19 mouse cellular contexts compared by ENCODE assay signal in the genomic region with DNA sequence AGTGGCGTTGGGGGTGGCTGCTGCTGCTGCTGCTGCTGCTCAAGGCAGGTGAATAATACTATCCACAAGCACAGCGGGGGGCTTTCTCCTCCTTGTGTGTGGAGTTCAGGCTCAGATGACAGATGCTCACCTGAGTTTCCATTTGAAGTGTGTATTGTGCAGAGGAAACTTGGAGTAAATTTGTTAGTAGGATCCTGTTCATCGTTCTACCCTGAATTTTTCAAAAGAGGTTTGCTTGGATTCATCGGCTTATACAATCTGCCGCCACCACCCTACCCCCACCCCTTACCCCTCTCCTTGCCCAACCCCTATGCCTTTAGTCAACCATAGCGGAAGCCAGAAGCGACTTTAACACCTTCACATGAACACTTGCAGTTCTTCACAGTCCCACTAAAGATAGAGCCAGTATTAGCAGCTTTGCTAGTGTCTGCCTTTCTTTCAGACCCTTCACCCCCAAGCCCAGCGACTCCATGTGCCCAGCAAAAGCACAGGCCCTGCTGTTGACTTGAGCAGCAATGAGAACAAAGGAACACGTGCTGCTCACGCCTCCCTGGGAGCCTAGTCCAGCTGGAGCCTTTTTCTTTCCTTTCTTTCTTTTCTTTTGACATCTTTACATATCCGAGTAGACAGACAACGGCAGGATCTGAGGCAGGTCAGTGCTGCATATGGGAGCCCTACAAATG. TPM values are rescaled to one million over a fixed set of nuclear protein-coding genes. Genes with fewer than 3 reads are reported as not detected.
DNase-seq lines count a peak whose midpoint lies in the region; ATAC-seq and TF ChIP-seq lines count a peak whose summit lies in the region.
"Had no signal": no experiment of that assay in that cellular context is flagged by ENCODE, and none has a peak within 500 bp of the region (broad histone marks: within the 10 kb centered on the region; RNA-seq: fewer than 3 reads in every experiment).

No protein-coding gene starts in this region.

- H3K4me2 ChIP-seq in forebrain, embryonic 16.5 days (ENCODE audit: low read length) = no peak overlapping the region
- H3K4me2 ChIP-seq: embryonic facial prominence, embryonic 15.5 days; limb, embryonic 12.5 days; liver, embryonic 13.5 days; lung, embryonic 15.5 days had no signal

- 70% methylated on average over 12 of the region's 12 CpGs for WGBS in heart, embryonic 10.5 days
- whole genome bisulfite sequencing in forebrain, embryonic 16.5 days = 39% methylated on average over 12 of the region's 12 CpGs

- H3K4me1 ChIP-seq in heart, embryonic 10.5 days = peaks cover 17% of the 10 kb centered on the region
- H3K4me1 ChIP-seq in forebrain, embryonic 16.5 days (replicated peaks; ENCODE audit: control insufficient read depth, insufficient read depth, low read length) = peaks cover 5% of the 10 kb centered on the region

- no peak overlapping the region for H3K4me3 ChIP-seq in heart, embryonic 10.5 days
- H3K4me3 ChIP-seq in layer of hippocampus, adult 2 months = no peak overlapping the region
- H3K4me3 ChIP-seq in forebrain, embryonic 16.5 days (replicated peaks; ENCODE audit: low read length) = no peak overlapping the region
- H3K4me3 ChIP-seq: embryonic facial prominence, embryonic 15.5 days; limb, embryonic 12.5 days; liver, embryonic 13.5 days; lung, embryonic 15.5 days; megakaryocyte, embryonic 14.5 days had no signal

- no peak overlapping the region for H3K9ac ChIP-seq in forebrain, embryonic 16.5 days (replicated peaks; ENCODE audit: low read depth, low read length)
- H3K9ac ChIP-seq: embryonic facial prominence, embryonic 15.5 days; limb, embryonic 12.5 days; liver, embryonic 13.5 days; lung, embryonic 15.5 days had no signal

- TF ChIP-seq CTCF in layer of hippocampus, adult 2 months (conservative IDR thresholded peaks at IDR 0.05) = no peak

- H3K36me3 ChIP-seq in heart, embryonic 10.5 days = no peaks in the 10 kb centered on the region
- no peaks in the 10 kb centered on the region for H3K36me3 ChIP-seq in forebrain, embryonic 16.5 days (ENCODE audit: control insufficient read depth, insufficient read depth)
- H3K36me3 ChIP-seq: embryonic facial prominence, embryonic 15.5 days; limb, embryonic 12.5 days; liver, embryonic 13.5 days; lung, embryonic 15.5 days had no signal

- no peak for ATAC-seq in forebrain, embryonic 16.5 days

- DNase-seq in heart, embryonic 10.5 days (ENCODE audit: low spot score) = no peak
- no peak for DNase-seq in heart, postnatal 36 days
- no peak for DNase-seq in layer of hippocampus, adult 2 months (ENCODE audit: low spot score in 2 of 2)
- DNase-seq in layer of hippocampus, postnatal 14 days (ENCODE audit: low spot score in 2 of 2) = no peak
- DNase-seq in embryo, embryonic 11 days = peak; percentile 43
- DNase-seq in thymus, adult 18-20 months = no peak
- no peak for DNase-seq in right cerebral cortex, postnatal 4 days
- DNase-seq: adrenal gland, postnatal 10 days; cerebellum, adult 18-20 months; gastrocnemius, postnatal 14 days; kidney, adult 18-20 months; liver, embryonic 13.5 days; right cerebral cortex, adult 18-20 months had no signal

- 0 out of 2 replicates have a peak, but pooled peaks cover 4% of the 10 kb centered on the region for H3K27me3 ChIP-seq in heart, embryonic 10.5 days (ENCODE audit: insufficient read depth, poor library complexity, severe bottlenecking)
- no peaks in the 10 kb centered on the region for H3K27me3 ChIP-seq in forebrain, embryonic 16.5 days (replicated peaks; ENCODE audit: control insufficient read depth, insufficient read depth, low read length)
- H3K27me3 ChIP-seq: embryonic facial prominence, embryonic 15.5 days; limb, embryonic 12.5 days; liver, embryonic 13.5 days; lung, embryonic 15.5 days had no signal

- no peaks in the 10 kb centered on the region for H3K9me3 ChIP-seq in heart, embryonic 10.5 days
- no peaks in the 10 kb centered on the region for H3K9me3 ChIP-seq in forebrain, embryonic 16.5 days (ENCODE audit: control insufficient read depth, low read length)
- H3K9me3 ChIP-seq: embryonic facial prominence, embryonic 15.5 days; limb, embryonic 12.5 days; liver, embryonic 13.5 days; lung, embryonic 15.5 days; megakaryocyte, embryonic 14.5 days had no signal

- intact Hi-C loops in heart, postnatal 36 days (cut with DNase I) = no loop called here

- peak overlapping the region; percentile 13; the same call in 1 of the 2 replicates for H3K27ac ChIP-seq in heart, embryonic 10.5 days
- peak overlapping the region; percentile 37; the same call in 1 of the 2 replicates for H3K27ac ChIP-seq in layer of hippocampus, adult 2 months
- H3K27ac ChIP-seq in forebrain, embryonic 16.5 days (ENCODE audit: low read length) = 0 out of 2 replicates have a peak overlapping the region, but pooled peaks have one; percentile 29
- H3K27ac ChIP-seq: embryonic facial prominence, embryonic 15.5 days; limb, embryonic 12.5 days; liver, embryonic 13.5 days; lung, embryonic 15.5 days had no signal

RNA-seq across cellular contexts. Expression of gene Tgfa, which starts 16.2 kb away (rescaled TPM):
- polyA plus RNA-seq in heart, embryonic 10.5 days (2016; fragmentation: Nextera tagmentation; extraction: Ambion mirVana) = 3.2 and 3.7 TPM in 2 replicates
- 1 to 10 TPM; 1.1 to 1.4 TPM for total RNA-seq in heart, postnatal 36 days (2021)
- total RNA-seq in layer of hippocampus, adult 2 months (2021) = 10 to 100 TPM; 28.3 to 32.0 TPM
- 10 to 100 TPM; 38.1 to 42.4 TPM for total RNA-seq in layer of hippocampus, postnatal 14 days (2021)
- 14.6 and 19.7 TPM in 2 replicates for polyA plus RNA-seq in forebrain, embryonic 16.5 days (2015; fragmentation: Nextera tagmentation; extraction: Ambion mirVana)
- total RNA-seq: CH12.LX had no signal

Comparison
In these comparisons a context has a peak if more than half of its experiments do, and no peak if none do; other contexts are left out.
1. RNA of gene Tgfa, which starts 16.2 kb away (total RNA-seq): 38.1 to 42.4 TPM in layer of hippocampus, postnatal 14 days and 28.3 to 32.0 TPM in layer of hippocampus, adult 2 months; 1.1 to 1.4 TPM in heart, postnatal 36 days; every median in the first group is over 10 times any median in the second.
2. Peak in every context shown above with its lines, with median percentiles within 50 percentile points of each other: H3K27ac ChIP-seq.